27 mouse cellular contexts compared by ENCODE assay signal in the genomic region with DNA sequence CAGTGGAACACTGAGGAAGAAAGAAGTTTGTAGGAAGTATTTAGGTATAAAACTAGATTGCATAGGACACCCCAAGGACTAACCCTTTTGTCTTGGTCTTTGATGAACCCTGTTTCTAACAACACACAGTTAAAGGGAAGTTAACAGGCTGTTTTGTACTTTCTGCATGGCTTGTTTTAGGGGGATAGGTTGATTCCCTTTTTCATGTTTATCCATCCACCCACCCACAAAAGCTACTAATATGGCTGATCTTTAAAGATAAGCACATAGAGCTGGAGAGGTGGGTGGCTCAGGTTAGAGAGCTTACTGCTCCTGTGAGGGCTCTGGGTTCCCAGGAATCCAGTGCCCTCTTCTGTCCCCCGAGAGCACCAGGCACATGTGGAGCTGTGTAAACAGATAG.
"Had no signal": no experiment of that assay in that cellular context is flagged by ENCODE, and none has a peak within 500 bp of the region (broad histone marks: within the 10 kb centered on the region; RNA-seq: fewer than 3 reads in every experiment).

No protein-coding gene starts in this region.

- H3K9ac ChIP-seq: limb, embryonic 12.5 days; limb, embryonic 13.5 days; limb, embryonic 15.5 days; liver, embryonic 12.5 days; liver, embryonic 13.5 days; liver, embryonic 14.5 days; liver, embryonic 15.5 days; liver, postnatal 0 days; lung, embryonic 14.5 days; lung, embryonic 15.5 days; midbrain, embryonic 12.5 days; midbrain, embryonic 13.5 days; midbrain, embryonic 15.5 days had no signal

- DNase-seq: left cerebral cortex, postnatal 4 days; liver; liver, embryonic 13.5 days; liver, postnatal 0 days; lung, adult 18-20 months; lung, adult 2 months; lung, embryonic 14.5 days; lung, postnatal 10 days; lung, postnatal 14 days; lung, postnatal 36 days; lung, postnatal 4 days; midbrain, embryonic 14.5 days had no signal

- H3K4me3 ChIP-seq: limb, embryonic 10.5 days; limb, embryonic 12.5 days; limb, embryonic 13.5 days; limb, embryonic 15.5 days; liver, embryonic 12.5 days; liver, embryonic 13.5 days; liver, embryonic 15.5 days; lung, embryonic 15.5 days; megakaryocyte, embryonic 14.5 days; midbrain, embryonic 10.5 days; midbrain, embryonic 12.5 days; midbrain, embryonic 13.5 days; midbrain, embryonic 15.5 days; myocyte had no signal

- H3K27me3 ChIP-seq: limb, embryonic 12.5 days; limb, embryonic 13.5 days; limb, embryonic 15.5 days; liver, embryonic 12.5 days; liver, embryonic 13.5 days; liver, embryonic 15.5 days; lung, embryonic 15.5 days; megakaryocyte, embryonic 14.5 days; midbrain, embryonic 12.5 days; midbrain, embryonic 13.5 days; midbrain, embryonic 15.5 days had no signal

- H3K36me3 ChIP-seq: lung, embryonic 15.5 days; midbrain, embryonic 12.5 days had no signal

- H3K27ac ChIP-seq: limb, embryonic 10.5 days; limb, embryonic 12.5 days; limb, embryonic 13.5 days; limb, embryonic 15.5 days; liver, embryonic 12.5 days; liver, embryonic 13.5 days; liver, embryonic 14.5 days; liver, embryonic 15.5 days; lung, embryonic 15.5 days; macrophage; midbrain, embryonic 10.5 days; midbrain, embryonic 12.5 days; midbrain, embryonic 13.5 days; midbrain, embryonic 15.5 days had no signal

- H3K4me1 ChIP-seq: limb, embryonic 10.5 days; limb, embryonic 12.5 days had no signal

- H3K9me3 ChIP-seq: limb, embryonic 10.5 days; limb, embryonic 12.5 days; limb, embryonic 13.5 days; limb, embryonic 15.5 days; liver, embryonic 12.5 days; liver, embryonic 13.5 days; liver, embryonic 15.5 days; lung, embryonic 15.5 days; megakaryocyte, embryonic 14.5 days; midbrain, embryonic 10.5 days; midbrain, embryonic 12.5 days; midbrain, embryonic 13.5 days; midbrain, embryonic 15.5 days had no signal
